Mouse (Mus musculus) heart, embryonic 13.5 days (tissue): Measurements from ENCODE around the gene Bend6. TPM values are rescaled to one million over a fixed set of nuclear protein-coding genes. Genes with fewer than 3 reads are reported as not detected.
"Not testable (repeated sequence)": the region's sequence is repeated elsewhere in the genome, so short reads cannot be mapped to it uniquely, and the experiment has no call there.

Experiments used
- ATAC-seq: fragments of 200-750 bp; cut with Nextera tagmentation; 2 replicates; pipeline ENCODE4 v1.8.0; 2017; ENCODE audit warnings: moderate TSS enrichment; ENCODE audit not compliant: insufficient number of reproducible peaks, low FRiP score, low TSS enrichment; ENCODE audit errors: extremely low read depth
- H3K27ac ChIP-seq: fragments of 300-500 bp; sonication (generic); replicated peaks from 2 replicates; pipeline ENCODE4 v1.5.1; 2015; ENCODE audit warnings: moderate library complexity, mild to moderate bottlenecking, inconsistent platforms
- H3K27me3 ChIP-seq: fragments of 300-500 bp; sonication (generic); replicated peaks from 2 replicates; pipeline ENCODE4 v1.6.1; 2015; ENCODE audit warnings: mild to moderate bottlenecking, inconsistent platforms
- H3K36me3 ChIP-seq: fragments of 300-500 bp; sonication (generic); 2 replicates; pipeline ENCODE4 v1.6.1; 2015; ENCODE audit warnings: mild to moderate bottlenecking, inconsistent platforms
- H3K4me1 ChIP-seq: fragments of 300-500 bp; sonication (generic); 2 replicates; pipeline ENCODE4 v1.6.1; 2015; ENCODE audit warnings: inconsistent platforms
- H3K4me2 ChIP-seq: fragments of 300-500 bp; sonication (generic); 2 replicates; pipeline ENCODE4 v1.6.1; 2015; ENCODE audit warnings: inconsistent platforms, mild to moderate bottlenecking, moderate library complexity
- H3K4me3 ChIP-seq: fragments of 300-500 bp; sonication (generic); 2 replicates; pipeline ENCODE4 v1.5.1; 2015; ENCODE audit warnings: moderate library complexity, mild to moderate bottlenecking, inconsistent platforms
- H3K9ac ChIP-seq: fragments of 300-500 bp; sonication (generic); 2 replicates; pipeline ENCODE4 v1.6.1; 2015; ENCODE audit warnings: inconsistent platforms, mild to moderate bottlenecking, moderate library complexity
- H3K9me3 ChIP-seq: fragments of 300-500 bp; sonication (generic); 2 replicates; pipeline ENCODE4 v1.6.1; 2016; ENCODE audit warnings: inconsistent platforms
- WGBS: fragments of 180-500 bp; shearing (Covaris S2); methylation state at CpG from one replicate; pipeline ENCODE4 v1.1.7; 2015; ENCODE audit warnings: mixed read lengths; 5-methylcytosine and 5-hydroxymethylcytosine counted together
- polyA plus RNA-seq: library from polyadenylated mRNA; unstranded; fragments of >200 nt; fragmentation: Nextera tagmentation; extraction: Ambion mirVana; gene quantifications from 2 replicates; pipeline ENCODE4 v1.2.1, GENCODE M21; 2015

The Bend6 gene
- polyA plus RNA-seq, 1 experiment from 2014 or later: 4.4 TPM

- no peaks in the 10 kb centered on the region for H3K36me3 ChIP-seq
- H3K27me3 ChIP-seq: no peaks in the 10 kb centered on the region
- no peaks in the 10 kb centered on the region for H3K9me3 ChIP-seq
- H3K4me1 ChIP-seq: no peaks in the 10 kb centered on the region
- H3K4me3 ChIP-seq: no peak overlapping the region
- 84% methylated on average over 5 of the region's 5 CpGs for WGBS
- no peak for ATAC-seq
- H3K27ac ChIP-seq: no peak overlapping the region
- no peak overlapping the region for H3K4me2 ChIP-seq
- no peak overlapping the region for H3K9ac ChIP-seq
Observed at GRCm38 (mm10) chr1:33873561-33873960, 34.1 kb downstream of the Bend6 start.

GRCm38 (mm10) chr1:33869437-33869836 is 38.2 kb downstream of the Bend6 start:
- Histone ChIP-seq H3K9ac (no peak overlapping the region), H3K4me2 (no peak overlapping the region), H3K36me3 (no peaks in the 10 kb centered on the region), H3K27ac (no peak overlapping the region), H3K9me3 (no peaks in the 10 kb centered on the region), H3K27me3 (no peaks in the 10 kb centered on the region), H3K4me1 (no peaks in the 10 kb centered on the region), H3K4me3 (no peak overlapping the region)
- WGBS: 82% methylated on average over 3 of the region's 3 CpGs
- ATAC-seq: no peak

DNA sequence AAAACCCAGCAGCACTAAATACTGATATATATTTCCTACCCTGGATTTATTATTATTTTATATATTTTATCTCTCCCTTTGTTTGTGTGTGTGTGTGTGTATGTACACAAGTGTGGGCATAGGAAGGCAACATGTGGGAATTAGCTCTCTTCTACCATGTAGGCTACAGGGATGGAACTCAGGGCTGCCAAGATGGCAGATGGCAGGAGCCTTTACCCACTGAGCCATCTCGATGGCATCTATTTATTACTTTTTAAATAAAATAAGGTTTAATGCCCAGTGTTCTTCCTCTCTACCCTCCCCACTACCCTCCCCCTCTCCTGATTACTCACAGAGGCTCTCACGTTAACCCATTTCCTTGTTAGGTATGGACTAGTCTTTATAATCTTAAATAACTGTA is 38.6 kb downstream of the Bend6 start:
- no peaks in the 10 kb centered on the region for H3K27me3 ChIP-seq
- H3K4me2 ChIP-seq: no peak overlapping the region
- H3K4me1 ChIP-seq: no peaks in the 10 kb centered on the region
- no peaks in the 10 kb centered on the region for H3K36me3 ChIP-seq
- no peak overlapping the region for H3K9ac ChIP-seq
- 80% methylated on average over 2 of the region's 2 CpGs for WGBS
- ATAC-seq: no peak
- no peak overlapping the region for H3K27ac ChIP-seq
- no peak overlapping the region for H3K4me3 ChIP-seq
- no peaks in the 10 kb centered on the region for H3K9me3 ChIP-seq

DNA sequence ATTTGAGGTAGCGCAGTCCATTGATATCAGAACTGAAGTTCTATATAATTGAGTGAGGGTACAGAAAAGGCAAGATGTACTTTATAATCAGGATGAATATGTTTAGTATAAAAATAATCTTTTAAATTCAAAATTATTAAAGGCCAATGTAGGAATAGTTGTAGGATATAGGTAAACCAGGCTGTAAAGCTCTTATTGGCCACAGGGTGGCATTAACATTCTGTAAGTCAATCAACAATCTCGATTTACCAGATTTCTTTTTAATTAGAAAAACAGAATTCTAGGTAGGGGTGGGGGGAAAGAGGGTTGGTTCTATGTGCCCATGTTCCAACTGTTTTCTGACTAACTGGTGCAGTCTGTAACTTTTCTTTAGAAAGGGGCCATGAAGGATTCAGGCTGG is 60.8 kb downstream of the Bend6 start:
- Histone ChIP-seq H3K4me3 (no peak overlapping the region), H3K27me3 (no peaks in the 10 kb centered on the region), H3K4me2 (no peak overlapping the region), H3K4me1 (no peaks in the 10 kb centered on the region), H3K27ac (no peak overlapping the region), H3K36me3 (no peaks in the 10 kb centered on the region), H3K9me3 (no peaks in the 10 kb centered on the region), H3K9ac (no peak overlapping the region)
- no peak for ATAC-seq
- WGBS: 82% methylated on average over 2 of the region's 2 CpGs

DNA sequence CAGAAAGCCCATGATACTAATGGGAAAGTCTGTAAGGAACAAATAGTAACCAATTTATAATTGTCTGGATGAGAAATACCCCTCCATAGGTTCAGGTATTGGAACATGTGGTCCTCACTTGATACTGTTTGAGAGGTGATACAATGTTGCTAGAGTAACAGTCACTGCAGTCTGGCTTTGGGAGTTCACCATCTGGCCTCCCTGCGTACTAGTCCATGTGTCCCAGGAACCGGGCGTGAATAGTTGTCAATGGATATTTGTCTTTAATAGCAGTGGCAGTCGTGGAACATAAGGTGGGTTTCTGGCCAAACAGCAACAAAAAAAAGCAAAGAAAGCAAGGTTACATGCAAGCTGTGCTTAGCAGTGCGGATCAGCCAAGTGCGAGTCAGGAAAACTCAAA is 63.8 kb downstream of the Bend6 start:
- no peaks in the 10 kb centered on the region for H3K36me3 ChIP-seq

GRCm38 (mm10) chr1:33838952-33839351 is 68.7 kb downstream of the Bend6 start:
- H3K36me3 ChIP-seq, H3K4me2 ChIP-seq, H3K9ac ChIP-seq, H3K4me3 ChIP-seq, ATAC-seq, H3K27ac ChIP-seq, H3K27me3 ChIP-seq, H3K4me1 ChIP-seq, H3K9me3 ChIP-seq: not testable (repeated sequence)
- 87% methylated on average over 14 of the region's 14 CpGs for WGBS

More for the DNA sequence above, 63.8 kb downstream of the Bend6 start:
- H3K4me3 ChIP-seq: no peak overlapping the region
- no peaks in the 10 kb centered on the region for H3K4me1 ChIP-seq
- no peak overlapping the region for H3K9ac ChIP-seq
- no peak overlapping the region for H3K4me2 ChIP-seq
- WGBS: 78% methylated on average over 6 of the region's 6 CpGs
- no peak overlapping the region for H3K27ac ChIP-seq
- no peaks in the 10 kb centered on the region for H3K27me3 ChIP-seq
- no peaks in the 10 kb centered on the region for H3K9me3 ChIP-seq
- no peak for ATAC-seq

DNA sequence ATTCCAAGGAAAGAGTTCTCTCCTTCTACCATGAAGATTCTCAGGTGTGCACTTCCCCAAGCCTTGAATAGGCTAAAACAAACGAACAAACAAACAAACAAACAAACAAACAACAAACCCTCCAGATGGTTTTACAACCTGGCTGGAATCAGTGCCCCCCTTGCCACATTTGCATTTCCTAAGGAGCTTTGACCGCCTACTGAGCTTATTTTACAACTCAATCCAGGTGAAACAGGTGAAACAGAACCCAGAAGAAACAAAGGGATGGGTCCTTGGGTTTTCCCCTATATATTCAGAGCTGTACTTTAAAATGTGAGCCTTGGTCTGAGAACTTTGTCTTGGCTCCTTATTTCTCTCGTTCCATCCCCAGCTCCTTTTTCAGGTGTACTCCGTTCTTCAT is 77.0 kb downstream of the Bend6 start:
- H3K4me3 ChIP-seq: no peak overlapping the region
- H3K4me1 ChIP-seq: no peaks in the 10 kb centered on the region
- no peak overlapping the region for H3K4me2 ChIP-seq
- H3K27me3 ChIP-seq: no peaks in the 10 kb centered on the region
- ATAC-seq: no peak
- no peak overlapping the region for H3K27ac ChIP-seq
- WGBS: 66% methylated on average over 4 of the region's 4 CpGs
- H3K9me3 ChIP-seq: peaks cover 10% of the 10 kb centered on the region
- no peaks in the 10 kb centered on the region for H3K36me3 ChIP-seq
- no peak overlapping the region for H3K9ac ChIP-seq

DNA sequence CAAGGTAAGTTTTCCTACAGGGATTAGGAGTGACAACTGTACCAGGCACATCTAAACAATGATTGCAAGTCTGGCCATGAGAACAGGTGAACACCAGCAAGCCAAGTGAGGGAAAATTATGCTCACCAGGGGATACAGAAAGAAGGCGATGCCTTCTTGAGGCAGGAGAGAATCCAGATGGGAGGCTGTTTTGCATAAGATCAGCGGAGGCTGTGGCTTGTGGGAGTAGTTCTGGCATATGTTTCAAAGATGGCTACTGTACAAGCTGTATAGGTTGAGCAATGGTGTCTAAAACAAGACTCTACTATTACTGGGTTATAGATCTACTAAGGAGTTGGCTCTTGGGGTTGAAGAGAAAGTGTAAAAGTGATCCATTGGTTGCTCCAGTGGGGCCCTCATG is 89.7 kb downstream of the Bend6 start:
- Histone ChIP-seq H3K36me3 (peaks cover 4% of the 10 kb centered on the region), H3K9ac (no peak overlapping the region), H3K4me2 (no peak overlapping the region), H3K27me3 (no peaks in the 10 kb centered on the region), H3K4me3 (no peak overlapping the region), H3K27ac (no peak overlapping the region), H3K9me3 (no peaks in the 10 kb centered on the region), H3K4me1 (peaks cover 10% of the 10 kb centered on the region)
- WGBS: 59% methylated on average over 2 of the region's 2 CpGs
- no peak for ATAC-seq

DNA sequence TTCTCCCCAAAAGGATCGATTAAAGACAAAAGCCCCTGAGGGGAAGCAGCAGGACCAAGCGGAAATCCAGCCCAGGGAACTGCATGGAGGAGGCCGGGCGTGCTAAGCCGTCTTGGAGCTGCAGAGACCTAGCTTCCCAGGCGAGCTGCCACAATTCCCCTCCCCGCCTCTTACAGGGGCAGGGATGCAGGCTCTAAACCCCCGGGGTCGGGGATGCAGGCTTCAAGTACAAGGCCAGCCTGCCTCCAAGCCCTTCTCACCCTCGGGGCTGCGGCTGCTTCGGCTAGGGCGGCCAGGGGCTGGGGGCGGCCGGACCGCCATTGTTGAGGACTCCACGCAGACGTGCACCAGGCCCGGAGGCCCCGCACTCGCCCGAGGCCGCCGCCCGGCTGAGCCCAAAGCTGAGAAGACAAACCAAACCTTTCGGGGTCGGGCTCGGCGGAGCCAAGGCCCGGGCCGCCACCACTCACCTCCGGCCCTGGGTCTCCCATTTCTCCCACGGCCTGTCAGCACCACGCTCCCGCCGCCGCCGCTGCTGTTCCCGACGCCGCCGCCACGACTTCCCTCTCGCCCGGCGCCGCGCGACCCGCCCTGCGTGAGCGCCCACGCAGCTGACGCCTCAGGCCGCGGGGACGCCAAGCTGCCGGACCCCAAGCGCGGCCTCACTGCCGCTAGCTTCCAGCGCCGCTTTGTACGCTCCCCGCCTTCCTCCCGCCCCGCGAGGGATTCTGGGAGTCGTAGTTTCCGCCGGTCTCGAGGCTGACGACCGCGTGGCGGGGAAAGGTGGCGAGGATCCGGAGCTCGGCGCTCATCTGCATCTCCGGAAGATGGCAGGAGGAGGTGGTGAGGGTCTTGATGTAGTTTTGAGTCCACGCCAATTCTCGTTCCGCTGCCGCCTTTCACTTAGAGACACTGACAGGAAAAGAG is 93.5 kb downstream of the Bend6 start, which contains the start of gene Zfp451:
Gene Zfp451 (minus strand): TSS at position 728 of the 927 bp plus-strand sequence.
- H3K9ac ChIP-seq: peak within 1 kb of the TSS; percentile 96
- H3K27me3 ChIP-seq: no peaks in the 10 kb centered on the region
- H3K4me2 ChIP-seq: peak within 1 kb of the TSS; percentile 83
- peaks cover 21% of the 10 kb centered on the region for H3K4me1 ChIP-seq
- under 1% methylated on average over 74 of the region's 85 CpGs for WGBS
- H3K9me3 ChIP-seq: no peaks in the 10 kb centered on the region
- ATAC-seq: peak; percentile 88
- H3K36me3 ChIP-seq: peaks cover 38% of the 10 kb centered on the region
- H3K27ac ChIP-seq: peak within 1 kb of the TSS; percentile 93
- peak within 1 kb of the TSS; percentile 82 for H3K4me3 ChIP-seq

- Histone ChIP-seq H3K9me3 (no peaks in the 10 kb centered on the region), H3K4me2 (peak overlapping the region; percentile 83), H3K27me3 (no peaks in the 10 kb centered on the region), H3K27ac (peak overlapping the region; percentile 93), H3K9ac (peak overlapping the region; percentile 96), H3K4me1 (peaks cover 21% of the 10 kb centered on the region), H3K4me3 (peak overlapping the region; percentile 82), H3K36me3 (peaks cover 43% of the 10 kb centered on the region)
- WGBS: 6% methylated on average over 11 of the region's 11 CpGs
- no peak for ATAC-seq
Observed at GRCm38 (mm10) chr1:33813495-33813867, 94.1 kb downstream of the Bend6 start.

- H3K27me3 ChIP-seq: no peaks in the 10 kb centered on the region
- 0 out of 2 replicates have a peak, but pooled peaks cover 3% of the 10 kb centered on the region for H3K4me1 ChIP-seq
- no peak overlapping the region for H3K4me2 ChIP-seq
- no peak for ATAC-seq
- no peak overlapping the region for H3K27ac ChIP-seq
- H3K36me3 ChIP-seq: peaks cover 87% of the 10 kb centered on the region
- no peaks in the 10 kb centered on the region; the same call in 1 of the 2 replicates for H3K9me3 ChIP-seq
- no peak overlapping the region for H3K9ac ChIP-seq
- no peak overlapping the region for H3K4me3 ChIP-seq
- WGBS: 95% methylated on average over 2 of the region's 2 CpGs
Observed at GRCm38 (mm10) chr1:33803323-33803722, 104.3 kb downstream of the Bend6 start.
